Mouse (Mus musculus): ENCODE results near the gene Serpinb1c. TPM values are rescaled to one million over a fixed set of nuclear protein-coding genes. Genes with fewer than 3 reads are reported as not detected.
"Not testable (repeated sequence)": the region's sequence is repeated elsewhere in the genome, so short reads cannot be mapped to it uniquely, and the experiment has no call there.

Gene Serpinb1c
- total RNA-seq, 1 experiment from 2014 or later, result not detected

GRCm38 (mm10) chr13:32868843-32869242 is 29.2 kb downstream of the Serpinb1c start:
- ATAC-seq (ENCODE audit: extremely low read depth, insufficient number of reproducible peaks, low FRiP score, poor library complexity, severe bottlenecking), result no peak

GRCm38 (mm10) chr13:32868233-32868632 is 29.8 kb downstream of the Serpinb1c start:
- ATAC-seq (ENCODE audit: extremely low read depth, insufficient number of reproducible peaks, low FRiP score, poor library complexity, severe bottlenecking), result peak; percentile 49; the same call in 1 of the 2 replicates

GRCm38 (mm10) chr13:32867030-32867429 is 31.0 kb downstream of the Serpinb1c start:
- no peak for ATAC-seq (ENCODE audit: extremely low read depth, insufficient number of reproducible peaks, low FRiP score, poor library complexity, severe bottlenecking)

GRCm38 (mm10) chr13:32866484-32866883 is 31.5 kb downstream of the Serpinb1c start:
- ATAC-seq (ENCODE audit: extremely low read depth, insufficient number of reproducible peaks, low FRiP score, poor library complexity, severe bottlenecking), result peak; percentile 79

- no peak for ATAC-seq (ENCODE audit: extremely low read depth, insufficient number of reproducible peaks, low FRiP score, poor library complexity, severe bottlenecking)
Observed at GRCm38 (mm10) chr13:32865591-32865990, 32.4 kb downstream of the Serpinb1c start.

- not testable (repeated sequence) for ATAC-seq (ENCODE audit: extremely low read depth, insufficient number of reproducible peaks, low FRiP score, poor library complexity, severe bottlenecking)
Observed at GRCm38 (mm10) chr13:32864529-32864928, 33.5 kb downstream of the Serpinb1c start.

GRCm38 (mm10) chr13:32863456-32863855 is 34.6 kb downstream of the Serpinb1c start:
- no peak for ATAC-seq (ENCODE audit: extremely low read depth, insufficient number of reproducible peaks, low FRiP score, poor library complexity, severe bottlenecking)

GRCm38 (mm10) chr13:32860821-32861220 is 37.2 kb downstream of the Serpinb1c start:
- no peak for ATAC-seq (ENCODE audit: extremely low read depth, insufficient number of reproducible peaks, low FRiP score, poor library complexity, severe bottlenecking)

- ATAC-seq (ENCODE audit: extremely low read depth, insufficient number of reproducible peaks, low FRiP score, poor library complexity, severe bottlenecking), result no peak
Observed at GRCm38 (mm10) chr13:32853073-32853472, 44.9 kb downstream of the Serpinb1c start.

- ATAC-seq (ENCODE audit: extremely low read depth, insufficient number of reproducible peaks, low FRiP score, poor library complexity, severe bottlenecking), result no peak
Observed at GRCm38 (mm10) chr13:32852539-32852938, 45.5 kb downstream of the Serpinb1c start.

- peak; percentile 75 for ATAC-seq (ENCODE audit: extremely low read depth, insufficient number of reproducible peaks, low FRiP score, poor library complexity, severe bottlenecking)
Observed at GRCm38 (mm10) chr13:32851967-32852366, 46.0 kb downstream of the Serpinb1c start.

GRCm38 (mm10) chr13:32850668-32851404 is 47.2 kb downstream of the Serpinb1c start, which contains the start of gene Serpinb1a:
TSS of gene Serpinb1a (minus strand) at chr13:32851185.
- peak; percentile 72 for ATAC-seq (ENCODE audit: extremely low read depth, insufficient number of reproducible peaks, low FRiP score, poor library complexity, severe bottlenecking)

GRCm38 (mm10) chr13:32850156-32850555 is 47.9 kb downstream of the Serpinb1c start:
- ATAC-seq (ENCODE audit: extremely low read depth, insufficient number of reproducible peaks, low FRiP score, poor library complexity, severe bottlenecking), result no peak

GRCm38 (mm10) chr13:32849531-32850123 is 48.4 kb downstream of the Serpinb1c start:
- no peak for ATAC-seq (ENCODE audit: extremely low read depth, insufficient number of reproducible peaks, low FRiP score, poor library complexity, severe bottlenecking)

GRCm38 (mm10) chr13:32849092-32849491 is 48.9 kb downstream of the Serpinb1c start:
- ATAC-seq (ENCODE audit: extremely low read depth, insufficient number of reproducible peaks, low FRiP score, poor library complexity, severe bottlenecking), result peak; percentile 39

- ATAC-seq (ENCODE audit: extremely low read depth, insufficient number of reproducible peaks, low FRiP score, poor library complexity, severe bottlenecking), result no peak
Observed at GRCm38 (mm10) chr13:32846221-32846620, 51.8 kb downstream of the Serpinb1c start.

- no peak for ATAC-seq (ENCODE audit: extremely low read depth, insufficient number of reproducible peaks, low FRiP score, poor library complexity, severe bottlenecking)
Observed at GRCm38 (mm10) chr13:32841349-32841748, 56.7 kb downstream of the Serpinb1c start.

GRCm38 (mm10) chr13:32839314-32839713 is 58.7 kb downstream of the Serpinb1c start:
- peak; percentile 33; the same call in 1 of the 2 replicates for ATAC-seq (ENCODE audit: extremely low read depth, insufficient number of reproducible peaks, low FRiP score, poor library complexity, severe bottlenecking)

- ATAC-seq (ENCODE audit: extremely low read depth, insufficient number of reproducible peaks, low FRiP score, poor library complexity, severe bottlenecking), result no peak
Observed at GRCm38 (mm10) chr13:32834513-32834912, 63.5 kb downstream of the Serpinb1c start.

GRCm38 (mm10) chr13:32833237-32833636 is 64.8 kb downstream of the Serpinb1c start:
- ATAC-seq (ENCODE audit: extremely low read depth, insufficient number of reproducible peaks, low FRiP score, poor library complexity, severe bottlenecking), result no peak
